Mouse (Mus musculus) liver, embryonic 15.5 days (tissue): Measurements from ENCODE around the gene Farp1. TPM values are rescaled to one million over a fixed set of nuclear protein-coding genes. Genes with fewer than 3 reads are reported as not detected.

ENCODE experiments used
- ATAC-seq: fragments of 200-750 bp; cut with Nextera tagmentation; 2 replicates; pipeline ENCODE4 v1.8.0; 2017; ENCODE audit warnings: moderate number of reproducible peaks, mild to moderate bottlenecking, moderate library complexity; ENCODE audit not compliant: insufficient read depth
- H3K27ac ChIP-seq: fragments of 300-500 bp; sonication (generic); replicated peaks from 2 replicates; pipeline ENCODE4 v1.5.1; 2015; ENCODE audit warnings: mild to moderate bottlenecking, inconsistent platforms
- H3K27me3 ChIP-seq: fragments of 300-500 bp; sonication (generic); 2 replicates; pipeline ENCODE4 v1.6.1; 2015; ENCODE audit warnings: mild to moderate bottlenecking, inconsistent platforms
- H3K36me3 ChIP-seq: fragments of 300-500 bp; sonication (generic); replicated peaks from 2 replicates; pipeline ENCODE4 v1.6.1; 2015; ENCODE audit warnings: moderate library complexity, mild to moderate bottlenecking, inconsistent platforms
- H3K4me1 ChIP-seq: fragments of 300-500 bp; sonication (generic); replicated peaks from 2 replicates; pipeline ENCODE4 v1.6.1; 2015; ENCODE audit warnings: inconsistent platforms
- H3K4me2 ChIP-seq: fragments of 300-500 bp; sonication (generic); 2 replicates; pipeline ENCODE4 v1.6.1; 2015; ENCODE audit warnings: moderate library complexity, mild to moderate bottlenecking, inconsistent platforms
- H3K4me3 ChIP-seq: fragments of 300-500 bp; sonication (generic); replicated peaks from 2 replicates; pipeline ENCODE4 v1.5.1; 2015; ENCODE audit warnings: mild to moderate bottlenecking, inconsistent platforms
- H3K9ac ChIP-seq: fragments of 300-500 bp; sonication (generic); 2 replicates; pipeline ENCODE4 v1.6.1; 2015; ENCODE audit warnings: moderate library complexity, mild to moderate bottlenecking, inconsistent platforms
- H3K9me3 ChIP-seq: fragments of 300-500 bp; sonication (generic); replicated peaks from 2 replicates; pipeline ENCODE4 v1.6.1; 2016; ENCODE audit warnings: inconsistent platforms
- WGBS: fragments of 180-500 bp; shearing (Covaris S2); methylation state at CpG from one replicate; pipeline ENCODE4 v1.1.7; 2015; ENCODE audit warnings: mixed read lengths; ENCODE audit not compliant: insufficient replicate concordance; 5-methylcytosine and 5-hydroxymethylcytosine counted together
- polyA plus RNA-seq: library from polyadenylated mRNA; unstranded; fragments of >200 nt; fragmentation: Nextera tagmentation; extraction: Ambion mirVana; gene quantifications from 2 replicates; pipeline ENCODE4 v1.2.1, GENCODE M21; 2015

Farp1 gene
- polyA plus RNA-seq, 1 experiment from 2014 or later: 3.2 TPM

DNA sequence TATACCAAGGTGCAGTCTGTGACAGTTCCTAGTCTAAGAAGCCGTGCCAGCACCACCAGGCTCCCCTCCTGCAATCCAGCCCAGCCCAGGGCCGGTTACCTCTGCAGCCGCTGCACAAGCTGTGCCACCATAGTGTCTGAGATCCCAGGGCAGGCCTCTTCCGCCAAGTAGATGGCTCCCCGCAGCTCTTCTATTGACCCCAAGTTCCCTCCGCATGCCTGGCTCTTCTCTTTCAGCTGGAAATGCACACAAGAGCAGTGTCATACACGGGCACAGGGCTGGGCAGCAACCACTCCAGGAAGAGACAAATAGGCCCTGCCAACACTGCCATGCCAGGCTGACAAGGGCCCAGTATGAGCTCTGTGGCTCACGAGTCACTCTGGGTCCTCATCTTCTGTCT, 256.9 kb downstream of the Farp1 start:
- ATAC-seq: no peak
- Histone ChIP-seq H3K9ac (no peak overlapping the region), H3K27ac (no peak overlapping the region), H3K4me1 (no peaks in the 10 kb centered on the region), H3K27me3 (no peaks in the 10 kb centered on the region), H3K36me3 (peaks cover 91% of the 10 kb centered on the region), H3K4me3 (no peak overlapping the region), H3K4me2 (no peak overlapping the region), H3K9me3 (no peaks in the 10 kb centered on the region)
- 90% methylated on average over 8 of the region's 8 CpGs for WGBS

DNA sequence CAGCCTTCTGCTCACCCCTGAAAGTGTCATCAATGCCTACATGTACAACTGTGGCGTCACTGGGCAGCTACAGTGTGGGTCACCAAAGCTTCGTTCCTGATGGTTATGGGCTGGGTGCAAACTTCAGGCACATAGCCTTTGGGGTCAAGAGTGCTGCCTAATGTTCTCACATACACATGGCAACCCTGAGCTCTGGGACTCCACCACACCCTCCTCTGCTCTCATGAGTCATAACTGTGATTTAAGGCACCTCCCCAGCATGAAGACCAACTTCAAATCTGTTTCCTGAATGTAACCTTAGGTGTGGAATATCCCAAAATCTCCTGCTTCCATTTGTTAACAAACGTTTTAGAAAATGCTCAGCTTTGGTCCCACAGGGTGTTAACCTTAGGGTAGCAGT, 257.4 kb downstream of the Farp1 start:
- Histone ChIP-seq H3K27ac (no peak overlapping the region), H3K4me2 (no peak overlapping the region), H3K9ac (no peak overlapping the region), H3K9me3 (no peaks in the 10 kb centered on the region), H3K4me3 (no peak overlapping the region), H3K27me3 (no peaks in the 10 kb centered on the region), H3K4me1 (no peaks in the 10 kb centered on the region), H3K36me3 (peaks cover 91% of the 10 kb centered on the region)
- ATAC-seq: no peak
- WGBS: 78% methylated on average over 3 of the region's 3 CpGs

DNA sequence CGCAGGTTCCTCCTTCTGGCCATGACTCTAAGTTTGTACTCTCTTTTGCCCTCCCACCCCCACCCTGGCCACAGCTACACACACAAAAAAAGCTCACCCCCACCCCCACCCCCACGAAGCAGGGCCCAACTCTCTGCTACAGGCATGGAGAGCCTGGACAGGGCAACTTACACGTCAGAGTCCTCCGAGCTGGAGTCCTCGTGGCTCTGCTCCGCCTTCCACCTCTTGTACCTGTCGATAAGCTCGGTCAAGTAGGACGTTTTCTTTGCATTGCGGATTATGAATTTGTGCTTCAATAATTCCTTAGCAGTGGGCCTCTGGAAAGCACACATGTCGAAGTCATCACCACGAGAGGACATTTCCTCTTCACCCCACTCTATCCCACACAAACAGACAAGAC, 259.5 kb downstream of the Farp1 start:
- no peak overlapping the region for H3K9ac ChIP-seq
- 0 out of 2 replicates have a peak, but pooled peaks cover 8% of the 10 kb centered on the region for H3K4me1 ChIP-seq
- no peak overlapping the region for H3K4me3 ChIP-seq
- no peaks in the 10 kb centered on the region for H3K27me3 ChIP-seq
- no peak overlapping the region for H3K27ac ChIP-seq
- no peaks in the 10 kb centered on the region for H3K9me3 ChIP-seq
- no peak for ATAC-seq
- H3K4me2 ChIP-seq: no peak overlapping the region
- peaks cover 99% of the 10 kb centered on the region for H3K36me3 ChIP-seq
- WGBS: 81% methylated on average over 12 of the region's 12 CpGs

DNA sequence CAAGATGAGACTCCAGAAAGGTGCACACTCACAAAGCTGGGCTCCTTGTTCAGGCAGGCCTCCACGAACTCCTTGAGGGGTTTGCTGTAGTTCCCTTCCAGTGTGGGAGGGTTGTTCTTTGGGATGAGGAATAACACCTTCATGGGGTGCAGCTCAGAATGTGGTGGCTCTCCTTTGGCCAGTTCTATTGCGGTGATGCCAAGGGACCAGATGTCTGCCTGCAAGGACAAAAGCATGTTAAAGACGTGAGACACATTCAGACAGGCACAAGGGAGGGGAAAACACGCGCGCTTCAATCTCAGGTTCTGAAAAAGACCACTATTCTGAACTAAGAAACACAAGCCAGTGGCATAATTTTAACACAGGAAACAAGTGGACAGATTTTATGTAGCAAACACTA, 262.1 kb downstream of the Farp1 start:
- Histone ChIP-seq H3K36me3 (peaks cover 99% of the 10 kb centered on the region), H3K9ac (no peak overlapping the region), H3K27ac (no peak overlapping the region), H3K4me2 (no peak overlapping the region), H3K27me3 (no peaks in the 10 kb centered on the region), H3K4me3 (no peak overlapping the region), H3K9me3 (no peaks in the 10 kb centered on the region), H3K4me1 (0 out of 2 replicates have a peak, but pooled peaks cover 11% of the 10 kb centered on the region)
- no peak for ATAC-seq
- 89% methylated on average over 6 of the region's 6 CpGs for WGBS

DNA sequence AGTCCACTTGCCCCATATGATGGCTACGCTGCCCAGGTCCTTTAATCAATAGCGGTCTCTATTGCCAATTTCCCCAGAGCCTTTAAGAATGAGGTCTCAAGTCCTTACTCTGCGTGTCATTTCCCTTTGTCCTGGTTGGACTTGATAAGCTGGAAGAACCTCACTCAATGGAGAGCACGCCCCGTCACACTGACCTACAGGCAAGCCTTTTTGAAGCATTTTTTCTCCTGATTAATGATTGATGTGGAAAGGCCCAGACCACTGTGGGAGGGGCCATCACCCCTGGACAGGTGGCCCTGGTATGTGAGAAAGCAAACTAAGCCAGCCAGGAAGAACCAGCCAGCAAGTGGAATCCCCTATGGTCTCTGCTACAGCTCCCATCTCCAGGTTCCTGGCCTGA, 263.5 kb downstream of the Farp1 start:
- H3K9ac ChIP-seq: no peak overlapping the region
- 0 out of 2 replicates have a peak, but pooled peaks cover 11% of the 10 kb centered on the region for H3K4me1 ChIP-seq
- peak; percentile 66 for ATAC-seq
- H3K36me3 ChIP-seq: peaks cover 90% of the 10 kb centered on the region
- H3K27ac ChIP-seq: peak overlapping the region; percentile 33
- no peaks in the 10 kb centered on the region for H3K9me3 ChIP-seq
- no peak overlapping the region for H3K4me3 ChIP-seq
- 59% methylated on average over 5 of the region's 5 CpGs for WGBS
- no peaks in the 10 kb centered on the region for H3K27me3 ChIP-seq
- H3K4me2 ChIP-seq: no peak overlapping the region; the same call in 1 of the 2 replicates

DNA sequence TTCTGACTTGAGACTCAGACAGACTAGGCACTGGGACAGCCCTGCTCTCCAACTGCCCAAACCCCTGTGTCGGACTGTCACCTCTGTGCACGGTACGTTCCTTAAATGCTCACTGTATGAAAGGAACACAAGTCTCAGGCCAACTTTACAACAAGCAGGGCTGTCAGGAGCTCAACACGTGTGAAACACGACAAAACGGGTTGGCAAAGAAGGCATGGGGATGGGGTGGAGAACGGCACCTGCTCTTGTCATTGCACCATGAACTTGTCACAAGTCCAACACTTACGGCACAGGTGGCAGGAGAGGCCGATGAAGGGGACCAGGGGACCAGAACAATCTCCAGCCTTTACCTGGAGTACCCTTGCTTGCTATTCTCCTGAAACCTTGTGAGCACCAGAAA, 264.1 kb downstream of the Farp1 start:
- 82% methylated on average over 9 of the region's 9 CpGs for WGBS

DNA sequence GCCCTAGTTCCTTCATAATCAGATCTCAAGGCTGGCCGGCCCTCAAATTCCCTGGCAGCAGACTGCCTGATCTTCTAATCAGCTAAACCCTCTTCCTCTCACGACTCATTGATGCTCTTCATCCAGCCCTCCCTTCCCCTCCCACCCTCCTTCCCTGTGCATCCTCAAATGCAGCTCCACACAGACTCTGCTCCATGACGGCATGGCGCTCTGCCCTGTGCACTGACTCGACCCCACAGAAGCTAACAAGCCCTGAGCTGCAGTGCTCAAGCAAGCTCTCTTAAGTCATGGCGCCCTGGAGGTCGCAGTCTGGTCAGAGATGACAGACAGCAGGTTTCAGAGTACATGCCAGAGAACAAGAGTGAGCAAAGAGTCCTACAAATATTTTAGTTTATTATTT, 269.5 kb downstream of the Farp1 start:
- no peak for ATAC-seq
- 66% methylated on average over 7 of the region's 7 CpGs for WGBS

More for the DNA sequence above, 264.1 kb downstream of the Farp1 start:
- no peak; the same call in 1 of the 2 replicates for ATAC-seq
- H3K27ac ChIP-seq: peak overlapping the region; percentile 33; the same call in 1 of the 2 replicates
- H3K4me3 ChIP-seq: no peak overlapping the region
- no peaks in the 10 kb centered on the region for H3K27me3 ChIP-seq
- no peaks in the 10 kb centered on the region for H3K9me3 ChIP-seq
- no peak overlapping the region for H3K9ac ChIP-seq
- H3K4me2 ChIP-seq: no peak overlapping the region
- 0 out of 2 replicates have a peak, but pooled peaks cover 11% of the 10 kb centered on the region for H3K4me1 ChIP-seq
- H3K36me3 ChIP-seq: peaks cover 84% of the 10 kb centered on the region

DNA sequence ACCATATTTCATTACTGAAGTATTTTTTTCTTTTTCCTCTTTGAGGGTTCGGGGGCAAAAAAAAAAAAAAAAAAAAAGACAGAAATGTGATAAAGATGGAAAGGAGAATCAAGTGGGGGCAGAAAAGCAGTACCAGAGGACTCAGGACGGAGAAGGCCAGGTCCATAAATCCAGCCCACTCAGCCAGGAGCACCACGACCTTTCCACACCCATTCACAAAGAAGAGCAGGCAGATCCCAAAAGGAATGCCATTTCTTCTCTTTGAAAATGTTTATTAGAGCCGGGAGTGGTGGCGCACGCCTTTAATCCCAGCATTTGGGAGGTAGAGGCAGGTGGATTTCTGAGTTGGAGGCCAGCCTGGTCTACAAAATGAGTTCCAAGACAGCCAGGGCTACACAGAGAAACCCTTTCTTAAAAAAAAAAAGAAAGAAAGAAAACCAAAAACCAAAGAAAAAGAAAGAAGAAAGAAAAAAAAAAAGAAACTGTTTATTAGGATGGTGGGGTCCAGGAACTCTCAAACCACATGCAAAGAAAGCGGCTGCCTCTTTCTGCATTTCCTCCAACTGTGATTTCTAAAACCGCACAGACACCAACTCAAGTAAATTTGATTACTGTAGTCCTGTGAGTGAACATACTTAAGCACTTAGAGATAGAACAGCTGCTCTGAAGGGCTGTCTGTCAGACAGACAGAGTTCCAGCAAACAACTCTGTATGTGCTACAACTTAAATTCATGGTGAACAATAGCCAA, 270.5 kb downstream of the Farp1 start:
- Histone ChIP-seq H3K9me3 (no peaks in the 10 kb centered on the region), H3K9ac (no peak overlapping the region), H3K4me2 (no peak overlapping the region), H3K36me3 (peaks cover 36% of the 10 kb centered on the region), H3K27me3 (no peaks in the 10 kb centered on the region), H3K4me1 (peaks cover 16% of the 10 kb centered on the region), H3K4me3 (no peak overlapping the region), H3K27ac (no peak overlapping the region)
- 77% methylated on average over 8 of the region's 8 CpGs for WGBS
- ATAC-seq: no peak

More for the DNA sequence above, 269.5 kb downstream of the Farp1 start:
- Histone ChIP-seq H3K4me3 (no peak overlapping the region), H3K9me3 (no peaks in the 10 kb centered on the region), H3K4me1 (peaks cover 9% of the 10 kb centered on the region), H3K27me3 (no peaks in the 10 kb centered on the region), H3K9ac (no peak overlapping the region), H3K27ac (no peak overlapping the region), H3K4me2 (no peak overlapping the region), H3K36me3 (peaks cover 46% of the 10 kb centered on the region)

DNA sequence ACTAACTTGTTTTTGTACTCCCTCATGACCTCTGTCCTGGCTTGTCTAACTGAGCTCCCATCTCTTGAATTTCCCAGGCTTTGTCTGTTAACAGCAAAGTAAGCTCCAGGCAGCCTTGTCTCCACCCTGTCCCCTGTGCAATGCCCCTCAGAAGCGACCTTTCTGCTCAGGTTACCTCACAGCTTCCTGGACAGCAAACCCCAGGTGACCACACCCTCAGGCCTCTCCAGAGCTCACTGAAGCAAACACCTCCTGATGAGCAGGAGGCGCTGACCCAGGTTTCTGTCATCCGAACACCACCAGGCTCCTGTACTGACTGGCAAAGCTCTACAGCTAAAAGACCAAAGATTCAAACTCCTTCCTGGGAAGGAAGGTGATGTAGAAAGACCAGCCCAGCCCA, 274.9 kb downstream of the Farp1 start:
- WGBS: 60% methylated on average over 3 of the region's 3 CpGs
- H3K9ac ChIP-seq: no peak overlapping the region
- H3K9me3 ChIP-seq: no peaks in the 10 kb centered on the region
- peaks cover 15% of the 10 kb centered on the region for H3K36me3 ChIP-seq
- 0 out of 2 replicates have a peak overlapping the region, but pooled peaks have one; percentile 9 for H3K27ac ChIP-seq
- H3K4me1 ChIP-seq: peaks cover 43% of the 10 kb centered on the region
- ATAC-seq: peak; percentile 33; the same call in 1 of the 2 replicates
- H3K4me2 ChIP-seq: no peak overlapping the region
- H3K4me3 ChIP-seq: no peak overlapping the region
- H3K27me3 ChIP-seq: no peaks in the 10 kb centered on the region

DNA sequence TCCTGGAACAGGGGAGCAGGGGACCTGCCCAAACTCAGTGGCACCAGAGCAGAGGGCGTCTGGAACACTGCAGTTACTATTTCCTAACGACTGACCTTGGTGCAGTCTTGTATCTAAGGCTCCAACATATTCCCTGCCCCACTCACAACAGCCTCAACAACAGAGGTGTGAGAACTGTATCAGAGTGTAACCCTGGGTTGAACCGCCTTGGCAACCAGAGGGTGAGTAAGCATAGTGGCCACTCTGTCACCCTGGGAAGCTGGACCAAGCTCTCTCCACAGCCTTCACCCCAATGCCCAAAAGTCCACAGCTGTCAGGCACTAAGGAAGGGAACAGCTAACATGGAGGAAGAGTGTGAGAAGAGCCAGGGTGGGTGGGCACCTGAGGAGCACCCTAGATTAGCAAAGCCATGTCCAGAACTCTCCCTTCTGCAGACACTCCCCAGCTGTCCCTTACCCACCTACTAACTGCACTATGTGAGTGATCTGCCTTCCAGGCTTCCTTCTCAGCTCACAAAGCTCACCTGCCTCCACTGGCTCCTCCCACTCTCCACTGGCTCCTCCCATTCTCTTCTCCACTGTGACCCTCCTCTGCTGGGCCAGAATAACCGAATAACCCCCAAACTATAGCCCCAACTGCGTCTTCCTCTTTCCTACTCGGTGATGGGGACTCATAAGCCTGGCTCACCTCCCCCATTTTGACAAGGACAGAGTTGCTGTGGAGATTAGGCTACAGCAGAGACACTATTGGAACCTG, 275.5 kb downstream of the Farp1 start:
- no peak overlapping the region for H3K9ac ChIP-seq
- no peak overlapping the region for H3K4me3 ChIP-seq
- no peaks in the 10 kb centered on the region for H3K9me3 ChIP-seq
- 0 out of 2 replicates have a peak overlapping the region, but pooled peaks have one; percentile 9 for H3K27ac ChIP-seq
- H3K4me1 ChIP-seq: peaks cover 46% of the 10 kb centered on the region
- no peaks in the 10 kb centered on the region for H3K27me3 ChIP-seq
- H3K36me3 ChIP-seq: peaks cover 15% of the 10 kb centered on the region
- 39% methylated on average over 6 of the region's 6 CpGs for WGBS
- ATAC-seq: peak; percentile 6; the same call in 1 of the 2 replicates
- H3K4me2 ChIP-seq: no peak overlapping the region

DNA sequence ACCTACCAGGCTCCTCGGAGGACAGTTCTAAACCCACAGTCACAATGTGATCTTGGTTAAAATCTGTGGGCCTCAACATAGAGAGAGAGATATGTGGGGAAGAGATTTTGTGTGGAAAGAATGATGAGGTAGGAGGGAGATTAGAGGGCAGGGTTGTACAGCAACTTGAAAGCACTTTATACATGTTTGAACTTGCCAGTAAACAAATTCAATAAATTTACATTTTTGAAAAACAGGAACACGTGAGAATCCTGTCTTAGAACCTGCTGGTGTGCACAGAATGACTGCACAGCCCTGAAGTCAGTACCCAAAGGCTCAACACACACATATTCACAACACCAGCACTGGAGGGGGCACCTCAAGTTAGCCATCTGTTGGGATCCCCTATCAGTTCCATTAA, 276.1 kb downstream of the Farp1 start:
- Histone ChIP-seq H3K27ac (no peak overlapping the region), H3K9me3 (no peaks in the 10 kb centered on the region), H3K4me2 (no peak overlapping the region), H3K27me3 (no peaks in the 10 kb centered on the region), H3K4me3 (no peak overlapping the region), H3K4me1 (peaks cover 48% of the 10 kb centered on the region), H3K9ac (no peak overlapping the region), H3K36me3 (peaks cover 15% of the 10 kb centered on the region)
- no peak for ATAC-seq
- WGBS: 58% methylated on average over 2 of the region's 2 CpGs
